Mouse (Mus musculus) cerebellum, postnatal 4 days (tissue): ENCODE data around the gene Hdx.

Experiments used
- DNase-seq, 2 experiments: peaks; one replicate each; pipeline ENCODE4 v3.0.0; 2022; ENCODE audit warnings: low spot score in 2 of 2, mixed read lengths in 1 of 2

The Hdx gene

DNA sequence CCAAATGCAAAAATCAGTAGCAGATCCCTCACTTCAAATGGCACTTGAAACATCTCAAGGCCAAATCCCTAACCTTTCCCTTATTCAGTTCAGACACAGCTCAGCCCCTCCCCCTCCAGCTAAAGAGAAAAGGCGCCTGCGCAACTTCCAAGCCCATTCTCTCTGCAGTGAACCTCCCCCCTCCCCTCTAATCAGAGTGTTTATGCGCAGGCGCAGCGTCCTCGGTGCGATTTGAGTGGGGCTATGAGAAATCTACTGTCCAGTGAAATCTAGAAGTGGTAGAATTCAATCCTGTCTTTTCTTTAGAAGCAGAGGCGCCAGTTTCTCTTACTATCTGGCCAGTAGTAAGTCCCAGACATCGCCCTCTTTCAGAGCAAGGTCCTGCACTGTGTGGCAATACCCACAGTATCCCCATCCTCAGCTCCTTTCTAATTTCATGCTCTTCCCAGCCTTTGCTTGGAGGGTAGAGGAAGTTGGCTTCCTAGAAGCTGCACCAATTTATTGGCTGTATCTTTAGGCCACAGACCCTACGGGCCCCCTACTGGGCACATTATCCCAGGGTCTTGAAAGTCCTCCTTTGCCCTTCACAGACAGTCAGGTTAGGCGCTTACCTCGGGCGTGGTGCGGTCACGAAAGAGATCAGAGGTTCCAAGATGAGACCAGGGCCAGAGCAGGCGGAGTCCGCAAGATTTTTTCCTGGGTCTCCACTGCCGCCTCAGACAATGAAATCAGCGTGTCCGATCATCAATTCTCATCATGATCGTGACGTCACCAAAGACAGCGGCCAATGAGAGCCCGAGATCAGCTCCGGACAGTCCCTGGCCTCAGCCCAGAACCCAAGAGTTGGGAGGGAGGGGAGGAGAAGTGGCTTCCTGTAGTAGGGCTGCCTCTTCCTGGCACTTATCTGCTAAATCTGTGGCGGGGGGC is at the start of gene Hdx:
Gene Hdx (minus strand): TSS at position 724 of the 927 bp plus-strand sequence.
- peak; percentile 36 to 71 for DNase-seq

GRCm38 (mm10) chrX:111685665-111686064 is 11.2 kb downstream of the Hdx start:
- DNase-seq = no peak

DNA sequence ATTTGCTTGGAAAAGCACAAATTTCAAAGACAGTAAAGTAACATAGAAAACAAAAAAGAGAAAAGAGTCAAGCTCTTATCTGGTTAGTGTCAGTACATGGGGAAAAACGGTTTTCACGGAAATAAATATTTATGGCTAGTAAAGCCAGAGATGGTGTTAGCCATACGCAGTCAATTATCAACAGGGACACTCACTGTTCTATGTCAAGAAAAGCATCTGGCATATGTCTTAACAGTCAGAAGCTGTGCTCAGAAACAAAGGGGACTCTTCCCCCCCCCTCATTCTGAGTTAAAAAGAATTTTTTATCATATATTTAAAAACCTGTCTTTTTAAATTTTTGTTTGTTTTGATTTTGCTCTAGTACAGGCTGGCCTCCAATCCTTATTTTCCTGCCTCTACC is 25.2 kb downstream of the Hdx start:
- DNase-seq = no peak

- DNase-seq = no peak
Measured at GRCm38 (mm10) chrX:111660381-111660780, 36.5 kb downstream of the Hdx start.

GRCm38 (mm10) chrX:111658671-111659070 is 38.2 kb downstream of the Hdx start:
- no peak for DNase-seq

GRCm38 (mm10) chrX:111644945-111645344 is 51.9 kb downstream of the Hdx start:
- no peak for DNase-seq

DNA sequence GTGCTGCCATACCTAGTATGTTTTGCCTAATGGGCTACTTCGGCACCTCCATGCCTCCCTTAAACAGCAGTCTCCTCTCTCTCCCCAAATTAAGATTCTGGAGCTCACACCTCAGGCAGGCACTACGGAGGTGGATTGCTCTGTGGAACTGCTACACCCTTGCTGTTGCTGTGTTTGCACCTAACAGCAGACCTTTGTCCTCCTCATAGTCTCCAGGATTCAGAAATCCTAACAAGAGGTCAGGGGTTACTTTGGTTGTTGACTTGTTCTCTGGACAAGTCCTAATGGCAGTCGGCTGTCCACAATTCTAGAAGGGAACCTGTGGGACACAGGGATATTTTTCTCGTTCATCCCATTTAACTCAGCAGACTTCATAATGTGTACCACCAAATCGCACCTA is 56.3 kb downstream of the Hdx start:
- no peak for DNase-seq

GRCm38 (mm10) chrX:111597631-111598161 is 99.2 kb downstream of the Hdx start:
- no peak for DNase-seq

DNA sequence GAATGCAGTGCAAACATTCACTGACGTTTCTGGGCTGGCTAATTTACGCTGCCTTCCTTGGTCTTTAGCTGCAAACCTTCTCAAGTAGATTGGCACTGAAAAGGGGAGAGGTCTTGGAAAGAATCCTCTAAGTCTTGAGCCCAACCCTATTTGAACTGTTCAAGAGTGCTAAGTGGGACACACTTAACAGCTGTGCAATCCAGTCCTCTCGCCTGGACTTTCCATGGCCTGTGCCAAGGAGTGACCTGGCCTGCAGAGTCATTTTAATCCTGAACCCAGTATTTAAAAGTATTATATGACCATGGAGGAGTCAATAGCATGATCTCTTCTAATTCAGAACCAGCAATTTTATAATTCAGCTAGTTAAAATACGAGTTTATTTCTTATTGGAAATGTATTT is 109.3 kb downstream of the Hdx start:
- no peak for DNase-seq

GRCm38 (mm10) chrX:111577044-111577443 is 119.8 kb downstream of the Hdx start:
- no peak for DNase-seq

DNA sequence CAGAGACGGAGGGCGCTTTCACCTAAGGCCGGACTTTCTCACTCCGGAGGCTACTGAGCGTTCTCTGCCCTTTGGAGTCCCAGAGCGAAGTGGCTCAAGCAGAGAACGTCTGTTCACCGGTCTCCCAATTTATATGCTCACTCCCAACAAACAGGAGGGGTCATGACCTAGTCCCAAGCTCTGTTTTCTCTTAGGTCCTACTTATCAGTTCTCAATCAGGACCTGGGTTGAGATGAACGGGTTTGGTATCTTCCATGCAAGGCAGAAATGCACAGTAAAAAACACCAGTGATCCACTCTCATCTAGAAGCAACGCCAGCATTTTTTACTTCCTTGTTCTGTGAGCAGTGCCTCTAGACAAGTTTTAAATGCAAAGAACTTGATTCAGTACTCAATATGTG is 159.0 kb downstream of the Hdx start, which contains the start of gene Rps6ka6:
Gene Rps6ka6 (minus strand): TSS at position 101 of the 400 bp plus-strand sequence.
- no peak for DNase-seq
